Mouse (Mus musculus): ENCODE data around the gene Col5a1. TPM values are rescaled to one million over a fixed set of nuclear protein-coding genes. Genes with fewer than 3 reads are reported as not detected.

Gene Col5a1
- total and polyA plus RNA-seq, 3 experiments: 31.1 to 75.5 TPM; not detected in 1

GRCm38 (mm10) chr2:27864491-27865365 lies 21.5 kb upstream of the Col5a1 start:
- no peak for DNase-seq (ENCODE audit: low read depth, low spot score)
- H3K4me3 ChIP-seq (ENCODE audit: control insufficient read depth in 1 of 2, insufficient read depth in 1 of 2, low read depth in 2 of 2, low read length in 2 of 2): no peak overlapping the region
- H3K9me3 ChIP-seq (replicated peaks; ENCODE audit: insufficient read depth, low read length): no peaks in the 10 kb centered on the region
- H3K4me1 ChIP-seq (ENCODE audit: control insufficient read depth in 1 of 2, insufficient read depth in 2 of 2, low read length in 2 of 2): no peaks in the 10 kb centered on the region
- H3K27ac ChIP-seq (ENCODE audit: control insufficient read depth, low read depth, low read length): no peak overlapping the region
- no peaks in the 10 kb centered on the region for H3K36me3 ChIP-seq (ENCODE audit: control insufficient read depth in 1 of 2, insufficient read depth in 2 of 2, low read length in 2 of 2)
- peaks cover 0 to 7% of the 10 kb centered on the region in 2 experiments; a peak in 3 of 4 replicates for H3K27me3 ChIP-seq (ENCODE audit: control insufficient read depth in 1 of 2, insufficient read depth in 2 of 2, low read length in 2 of 2)
- TF ChIP-seq POLR2AphosphoS2 (IDR thresholded peaks at IDR 0.05; ENCODE audit: low read length) (no peak), RAD21 (IDR thresholded peaks at IDR 0.05; ENCODE audit: low read depth, low read length) (no peak), HCFC1 (IDR thresholded peaks at IDR 0.05; ENCODE audit: low read depth, low read length) (no peak), MAFK (IDR thresholded peaks at IDR 0.05; ENCODE audit: borderline replicate concordance, low read depth, low read length) (no peak), CHD1 (IDR thresholded peaks at IDR 0.05; ENCODE audit: low read depth, low read length) (no peak), SMC3 (IDR thresholded peaks at IDR 0.05; ENCODE audit: low read depth, low read length) (no peak), MAZ (IDR thresholded peaks at IDR 0.05; ENCODE audit: low read depth, low read length) (no peak), NELFE (IDR thresholded peaks at IDR 0.05; ENCODE audit: low read depth, low read length) (no peak), MEF2A (IDR thresholded peaks at IDR 0.05; ENCODE audit: extremely low read depth, insufficient replicate concordance, low read depth, low read length, poor library complexity, severe bottlenecking) (no peak), ETS1 (IDR thresholded peaks at IDR 0.05; ENCODE audit: low read depth, low read length) (no peak), BHLHE40 (IDR thresholded peaks at IDR 0.05; ENCODE audit: borderline replicate concordance, low read depth, low read length) (no peak), CTCF (IDR thresholded peaks at IDR 0.05 in 2 of 3, conservative IDR thresholded peaks at IDR 0.05 in 1 of 3; ENCODE audit: control insufficient read depth in 1 of 3, insufficient read depth in 1 of 3, low read depth in 2 of 3, low read length in 3 of 3, poor library complexity in 1 of 3, severe bottlenecking in 1 of 3) (no peak), ZC3H11A (IDR thresholded peaks at IDR 0.05; ENCODE audit: low read depth, low read length) (no peak)
- H3K79me2 ChIP-seq (ENCODE audit: control insufficient read depth, insufficient read depth, low read length, poor library complexity): no peaks in the 10 kb centered on the region
- H3K9ac ChIP-seq (ENCODE audit: control insufficient read depth, low read depth, low read length, poor library complexity, severe bottlenecking): no peak overlapping the region

- DNase-seq (ENCODE audit: low read depth, low spot score): no peak
- Histone ChIP-seq H3K79me2 (ENCODE audit: control insufficient read depth, insufficient read depth, low read length, poor library complexity) (no peaks in the 10 kb centered on the region), H3K4me1 (ENCODE audit: control insufficient read depth in 1 of 2, insufficient read depth in 2 of 2, low read length in 2 of 2) (no peaks in the 10 kb centered on the region), H3K27me3 (ENCODE audit: control insufficient read depth in 1 of 2, insufficient read depth in 2 of 2, low read length in 2 of 2) (peaks cover 8 to 30% of the 10 kb centered on the region in 2 experiments), H3K27ac (ENCODE audit: control insufficient read depth, low read depth, low read length) (no peak overlapping the region), H3K9ac (ENCODE audit: control insufficient read depth, low read depth, low read length, poor library complexity, severe bottlenecking) (no peak overlapping the region), H3K4me3 (ENCODE audit: control insufficient read depth in 1 of 2, insufficient read depth in 1 of 2, low read depth in 2 of 2, low read length in 2 of 2) (no peak overlapping the region), H3K36me3 (ENCODE audit: control insufficient read depth in 1 of 2, insufficient read depth in 2 of 2, low read length in 2 of 2) (no peaks in the 10 kb centered on the region), H3K9me3 (replicated peaks; ENCODE audit: insufficient read depth, low read length) (no peaks in the 10 kb centered on the region)
- no peak for TF ChIP-seq SMC3 (IDR thresholded peaks at IDR 0.05; ENCODE audit: low read depth, low read length)
- TF ChIP-seq USF2 (IDR thresholded peaks at IDR 0.05; ENCODE audit: borderline replicate concordance in 1 of 2, insufficient read depth in 1 of 2, low read depth in 1 of 2, low read length in 2 of 2): no peak
- no peak for TF ChIP-seq E2F4 (IDR thresholded peaks at IDR 0.05; ENCODE audit: borderline replicate concordance, low read depth, low read length)
- TF ChIP-seq CHD1 (IDR thresholded peaks at IDR 0.05; ENCODE audit: low read depth, low read length): no peak
- TF ChIP-seq KAT2A (conservative IDR thresholded peaks at IDR 0.05; ENCODE audit: low read depth, low read length): no peak
- no peak for TF ChIP-seq EP300 (IDR thresholded peaks at IDR 0.05; ENCODE audit: low read depth in 1 of 2, low read length in 2 of 2)
- TF ChIP-seq NELFE (IDR thresholded peaks at IDR 0.05; ENCODE audit: low read depth, low read length): no peak
- no peak for TF ChIP-seq CTCF (IDR thresholded peaks at IDR 0.05 in 2 of 3, conservative IDR thresholded peaks at IDR 0.05 in 1 of 3; ENCODE audit: control insufficient read depth in 1 of 3, insufficient read depth in 1 of 3, low read depth in 2 of 3, low read length in 3 of 3, poor library complexity in 1 of 3, severe bottlenecking in 1 of 3)
- no peak for TF ChIP-seq BHLHE40 (IDR thresholded peaks at IDR 0.05; ENCODE audit: borderline replicate concordance, low read depth, low read length)
- TF ChIP-seq NRF1 (IDR thresholded peaks at IDR 0.05; ENCODE audit: insufficient read depth, low read depth, low read length, poor library complexity, severe bottlenecking): no peak
- TF ChIP-seq UBTF (IDR thresholded peaks at IDR 0.05; ENCODE audit: borderline replicate concordance, insufficient read depth, low read depth, low read length): no peak
- TF ChIP-seq TCF12 (IDR thresholded peaks at IDR 0.05; ENCODE audit: low read depth, low read length): no peak
Observed at GRCm38 (mm10) chr2:27870586-27870985, 15.6 kb upstream of the Col5a1 start.
